Mouse (Mus musculus) forebrain, embryonic 14.5 days (tissue): ENCODE data around the gene Elfn1. TPM values are rescaled to one million over a fixed set of nuclear protein-coding genes. Genes with fewer than 3 reads are reported as not detected.
A peak's percentile ranks its signal among the peaks of the same experiment; 100 is the strongest.

Experiments used
- ATAC-seq: fragments of 200-750 bp; cut with Nextera tagmentation; 2 replicates; pipeline ENCODE4 v1.8.0; 2017; ENCODE audit warnings: mild to moderate bottlenecking, moderate library complexity
- DNase-seq: peaks from one replicate; pipeline ENCODE4 v3.0.0-alpha.2; 2015; ENCODE audit warnings: low spot score
- H3K27ac ChIP-seq: fragments of 300-500 bp; sonication (generic); 2 replicates; pipeline ENCODE4 v1.5.1; 2014; ENCODE audit warnings: low read depth, mild to moderate bottlenecking, control low read depth, low read length, moderate library complexity
- H3K27me3 ChIP-seq: fragments of 300-500 bp; sonication (generic); replicated peaks from 2 replicates; pipeline ENCODE4 v1.6.1; 2014; ENCODE audit warnings: low read length, control low read depth, mixed read lengths; ENCODE audit not compliant: control insufficient read depth, insufficient read depth
- H3K36me3 ChIP-seq: fragments of 300-500 bp; sonication (generic); 2 replicates; pipeline ENCODE4 v1.6.1; 2014; ENCODE audit warnings: low read length, control low read depth; ENCODE audit not compliant: control insufficient read depth, insufficient read depth
- H3K4me1 ChIP-seq: fragments of 300-500 bp; sonication (generic); 2 replicates; pipeline ENCODE4 v1.6.1; 2014; ENCODE audit warnings: antibody characterized with exemption, low read length, control low read depth; ENCODE audit not compliant: control insufficient read depth, insufficient read depth
- H3K4me2 ChIP-seq: fragments of 300-500 bp; sonication (generic); 2 replicates; pipeline ENCODE4 v1.6.1; 2014; ENCODE audit warnings: mild to moderate bottlenecking, control low read depth, low read length
- H3K4me3 ChIP-seq: fragments of 300-500 bp; sonication (generic); 2 replicates; pipeline ENCODE4 v1.5.1; 2014; ENCODE audit warnings: low read depth, low read length, control low read depth
- H3K9ac ChIP-seq: fragments of 300-500 bp; sonication (generic); 2 replicates; pipeline ENCODE4 v1.6.1; 2014; ENCODE audit warnings: mild to moderate bottlenecking, low read length, control low read depth, moderate library complexity
- H3K9me3 ChIP-seq: fragments of 300-500 bp; sonication (generic); replicated peaks from 2 replicates; pipeline ENCODE4 v1.6.1; 2016; ENCODE audit warnings: low read length, control low read depth, mixed read lengths; ENCODE audit not compliant: control insufficient read depth
- WGBS: fragments of 180-500 bp; shearing (Covaris S2); extraction: QIAGEN DNeasy Blood & Tissue Kit; methylation state at CpG from one replicate; pipeline ENCODE4 v1.1.7; 2014; 5-methylcytosine and 5-hydroxymethylcytosine counted together
- polyA plus RNA-seq: library from polyadenylated mRNA; unstranded; fragments of >200 nt; fragmentation: Nextera tagmentation; extraction: Ambion mirVana; gene quantifications from 2 replicates; pipeline ENCODE4 v1.2.1, GENCODE M21; 2014

Gene Elfn1
- polyA plus RNA-seq, 1 experiment from 2014 or later = 1.7 TPM

GRCm38 (mm10) chr5:139948552-139948951 is 40.8 kb downstream of the Elfn1 start:
- H3K9me3 ChIP-seq = no peaks in the 10 kb centered on the region
- no peak overlapping the region for H3K27ac ChIP-seq
- DNase-seq (peak; percentile 59), ATAC-seq (no peak; the same call in 1 of the 2 replicates)
- H3K4me1 ChIP-seq = 0 out of 2 replicates have a peak, but pooled peaks cover 2% of the 10 kb centered on the region
- WGBS = 82% methylated on average over 4 of the region's 4 CpGs
- H3K27me3 ChIP-seq = no peaks in the 10 kb centered on the region
- no peak overlapping the region for H3K4me2 ChIP-seq
- H3K9ac ChIP-seq = no peak overlapping the region
- no peaks in the 10 kb centered on the region for H3K36me3 ChIP-seq
- H3K4me3 ChIP-seq = no peak overlapping the region

- 44% methylated on average over 8 of the region's 8 CpGs for WGBS
- Histone ChIP-seq H3K9ac (no peak overlapping the region), H3K9me3 (no peaks in the 10 kb centered on the region), H3K4me1 (0 out of 2 replicates have a peak, but pooled peaks cover 2% of the 10 kb centered on the region), H3K27ac (no peak overlapping the region), H3K4me2 (no peak overlapping the region), H3K4me3 (no peak overlapping the region), H3K36me3 (no peaks in the 10 kb centered on the region), H3K27me3 (no peaks in the 10 kb centered on the region)
- DNase-seq = no peak
- ATAC-seq = no peak
Measured at GRCm38 (mm10) chr5:139949363-139949762, 41.6 kb downstream of the Elfn1 start.

GRCm38 (mm10) chr5:139949975-139950578 is 42.3 kb downstream of the Elfn1 start:
- ATAC-seq (no peak), DNase-seq (no peak)
- Histone ChIP-seq H3K27ac (no peak overlapping the region), H3K4me2 (no peak overlapping the region), H3K4me1 (0 out of 2 replicates have a peak, but pooled peaks cover 2% of the 10 kb centered on the region), H3K27me3 (no peaks in the 10 kb centered on the region), H3K9ac (no peak overlapping the region), H3K9me3 (no peaks in the 10 kb centered on the region), H3K36me3 (no peaks in the 10 kb centered on the region), H3K4me3 (no peak overlapping the region)
- 70% methylated on average over 11 of the region's 11 CpGs for WGBS

- Histone ChIP-seq H3K4me2 (0 out of 2 replicates have a peak overlapping the region, but pooled peaks have one; percentile 20), H3K4me3 (no peak overlapping the region), H3K27me3 (no peaks in the 10 kb centered on the region), H3K9me3 (no peaks in the 10 kb centered on the region), H3K27ac (0 out of 2 replicates have a peak overlapping the region, but pooled peaks have one; percentile 5), H3K4me1 (peaks cover 6% of the 10 kb centered on the region; the same call in 1 of the 2 replicates), H3K9ac (no peak overlapping the region), H3K36me3 (no peaks in the 10 kb centered on the region)
- DNase-seq (peak; percentile 79), ATAC-seq (peak; percentile 67)
- 37% methylated on average over 10 of the region's 10 CpGs for WGBS
Measured at GRCm38 (mm10) chr5:139956859-139957258, 49.1 kb downstream of the Elfn1 start.

GRCm38 (mm10) chr5:139959741-139960140 is 52.0 kb downstream of the Elfn1 start:
- WGBS = 88% methylated on average over 4 of the region's 4 CpGs
- no peak overlapping the region for H3K4me2 ChIP-seq
- peaks cover 6% of the 10 kb centered on the region; the same call in 1 of the 2 replicates for H3K4me1 ChIP-seq
- ATAC-seq (no peak), DNase-seq (no peak)
- no peak overlapping the region for H3K27ac ChIP-seq
- no peaks in the 10 kb centered on the region for H3K9me3 ChIP-seq
- H3K4me3 ChIP-seq = no peak overlapping the region
- no peaks in the 10 kb centered on the region for H3K27me3 ChIP-seq
- H3K9ac ChIP-seq = no peak overlapping the region
- no peaks in the 10 kb centered on the region for H3K36me3 ChIP-seq

GRCm38 (mm10) chr5:139964391-139964790 is 56.6 kb downstream of the Elfn1 start:
- H3K9ac ChIP-seq = no peak overlapping the region
- ATAC-seq = no peak
- H3K27ac ChIP-seq = no peak overlapping the region
- no peak overlapping the region for H3K4me2 ChIP-seq
- no peaks in the 10 kb centered on the region for H3K9me3 ChIP-seq
- H3K27me3 ChIP-seq = no peaks in the 10 kb centered on the region
- H3K36me3 ChIP-seq = no peaks in the 10 kb centered on the region
- no peaks in the 10 kb centered on the region for H3K4me1 ChIP-seq
- no peak overlapping the region for H3K4me3 ChIP-seq
- DNase-seq = no peak
- WGBS = 38% methylated on average over 5 of the region's 5 CpGs

GRCm38 (mm10) chr5:139965596-139965995 is 57.9 kb downstream of the Elfn1 start:
- H3K4me3 ChIP-seq = no peak overlapping the region
- H3K27ac ChIP-seq = no peak overlapping the region
- H3K27me3 ChIP-seq = no peaks in the 10 kb centered on the region
- H3K9ac ChIP-seq = no peak overlapping the region
- 88% methylated on average over 14 of the region's 14 CpGs for WGBS
- ATAC-seq (no peak), DNase-seq (no peak)
- H3K36me3 ChIP-seq = no peaks in the 10 kb centered on the region
- H3K4me1 ChIP-seq = no peaks in the 10 kb centered on the region
- no peaks in the 10 kb centered on the region for H3K9me3 ChIP-seq
- H3K4me2 ChIP-seq = no peak overlapping the region

GRCm38 (mm10) chr5:139969151-139969948 is 61.6 kb downstream of the Elfn1 start:
- Histone ChIP-seq H3K9ac (no peak overlapping the region), H3K4me1 (no peaks in the 10 kb centered on the region), H3K4me3 (no peak overlapping the region), H3K27ac (no peak overlapping the region), H3K27me3 (no peaks in the 10 kb centered on the region), H3K4me2 (no peak overlapping the region), H3K36me3 (no peaks in the 10 kb centered on the region), H3K9me3 (no peaks in the 10 kb centered on the region)
- DNase-seq (peak; percentile 53), ATAC-seq (no peak)
- WGBS = 73% methylated on average over 14 of the region's 14 CpGs

- H3K27ac ChIP-seq = no peak overlapping the region
- WGBS = 65% methylated on average over 12 of the region's 12 CpGs
- no peak overlapping the region for H3K4me2 ChIP-seq
- H3K4me1 ChIP-seq = no peaks in the 10 kb centered on the region
- no peaks in the 10 kb centered on the region for H3K9me3 ChIP-seq
- no peak overlapping the region for H3K4me3 ChIP-seq
- no peak for DNase-seq
- no peak overlapping the region for H3K9ac ChIP-seq
- ATAC-seq = no peak
- no peaks in the 10 kb centered on the region for H3K36me3 ChIP-seq
- no peaks in the 10 kb centered on the region for H3K27me3 ChIP-seq
Measured at GRCm38 (mm10) chr5:139970186-139970631, 62.5 kb downstream of the Elfn1 start.
